Mouse (Mus musculus) MEL (cell line): ENCODE data around the gene Gm20388. TPM values are rescaled to one million over a fixed set of nuclear protein-coding genes. Genes with fewer than 3 reads are reported as not detected.

Experiments used
- DNase-seq: peaks from one replicate; pipeline ENCODE4 v3.0.0; 2011; ENCODE audit warnings: low read depth, low spot score
- H3K27ac ChIP-seq: 2 replicates; pipeline ENCODE4 v1.5.1; 2012; ENCODE audit warnings: low read depth, mild to moderate bottlenecking, control low read depth, low read length, moderate library complexity; ENCODE audit not compliant: control insufficient read depth
- H3K27me3 ChIP-seq, 2 experiments: fragments of 150-350 bp in 1 of 2; sonication (generic) in 1 of 2; 2 replicates each; pipeline ENCODE4 v1.6.1; 2012; ENCODE audit warnings: low read length in 2 of 2, mild to moderate bottlenecking in 2 of 2, improper control_type of control experiment in 1 of 2, moderate library complexity in 1 of 2; ENCODE audit not compliant: insufficient read depth in 2 of 2, control insufficient read depth in 1 of 2
- H3K36me3 ChIP-seq, 2 experiments: 2 replicates each; pipeline ENCODE4 v1.6.1; 2012 to 2014; ENCODE audit warnings: low read length in 2 of 2, improper control_type of control experiment in 1 of 2, inconsistent platforms in 1 of 2, mild to moderate bottlenecking in 1 of 2; ENCODE audit not compliant: insufficient read depth in 2 of 2, control insufficient read depth in 1 of 2
- H3K4me1 ChIP-seq, 2 experiments: fragments of 150-350 bp in 1 of 2; sonication (generic) in 1 of 2; 2 replicates each; pipeline ENCODE4 v1.6.1; 2012; ENCODE audit warnings: low read length in 2 of 2, improper control_type of control experiment in 1 of 2, mild to moderate bottlenecking in 1 of 2; ENCODE audit not compliant: insufficient read depth in 2 of 2, control insufficient read depth in 1 of 2
- H3K4me3 ChIP-seq, 2 experiments: fragments of 150-350 bp in 1 of 2; sonication (generic) in 1 of 2; 2 replicates each; pipeline ENCODE4 v1.5.1; 2012; ENCODE audit warnings: low read depth in 2 of 2, low read length in 2 of 2, mild to moderate bottlenecking in 2 of 2, moderate library complexity in 2 of 2, control low read depth in 1 of 2, improper control_type of control experiment in 1 of 2; ENCODE audit not compliant: control insufficient read depth in 1 of 2, insufficient read depth in 1 of 2
- H3K79me2 ChIP-seq: 2 replicates; pipeline ENCODE4 v1.6.1; 2012; ENCODE audit warnings: mild to moderate bottlenecking, low read length, moderate library complexity; ENCODE audit not compliant: control insufficient read depth, poor library complexity, insufficient read depth
- H3K9ac ChIP-seq: 2 replicates; pipeline ENCODE4 v1.6.1; 2012; ENCODE audit warnings: low read depth, mild to moderate bottlenecking, control low read depth, low read length, moderate library complexity; ENCODE audit not compliant: control insufficient read depth, poor library complexity, severe bottlenecking
- H3K9me3 ChIP-seq: fragments of 150-350 bp; sonication (generic); replicated peaks from 2 replicates; pipeline ENCODE4 v1.6.1; 2012; ENCODE audit warnings: mild to moderate bottlenecking, low read length, improper control_type of control experiment, moderate library complexity; ENCODE audit not compliant: insufficient read depth
- CHD2 ChIP-seq: IDR thresholded peaks from 2 replicates; pipeline ENCODE4 v1.6.1; 2011; ENCODE audit warnings: low read length, improper control_type of control experiment
- CTCF ChIP-seq, 3 experiments: IDR thresholded peaks in 2 of 3; conservative IDR thresholded peaks in 1 of 3; 2 replicates each; pipeline ENCODE4 v1.5.1; 2011 to 2012; ENCODE audit warnings: low read length in 3 of 3, low read depth in 2 of 3, mild to moderate bottlenecking in 2 of 3, improper control_type of control experiment in 1 of 3, inconsistent platforms in 1 of 3, mixed read lengths in 1 of 3, moderate library complexity in 1 of 3; ENCODE audit not compliant: control insufficient read depth in 1 of 3, insufficient read depth in 1 of 3, poor library complexity in 1 of 3, severe bottlenecking in 1 of 3
- HCFC1 ChIP-seq: IDR thresholded peaks from 2 replicates; pipeline ENCODE4 v1.6.1; 2012; ENCODE audit warnings: low read depth, mild to moderate bottlenecking, inconsistent platforms, low read length, improper control_type of control experiment, moderate library complexity
- MAFK ChIP-seq: IDR thresholded peaks from 2 replicates; pipeline ENCODE4 v1.6.1; 2011; ENCODE audit warnings: low read depth, mild to moderate bottlenecking, low read length, improper control_type of control experiment, borderline replicate concordance
- MAZ ChIP-seq: IDR thresholded peaks from 2 replicates; pipeline ENCODE4 v1.6.1; 2012; ENCODE audit warnings: low read depth, mild to moderate bottlenecking, inconsistent platforms, low read length, improper control_type of control experiment
- MEF2A ChIP-seq: IDR thresholded peaks from 2 replicates; pipeline ENCODE4 v1.6.1; 2014; ENCODE audit warnings: low read depth, mild to moderate bottlenecking, inconsistent platforms, low read length, improper control_type of control experiment; ENCODE audit not compliant: poor library complexity, insufficient replicate concordance, severe bottlenecking; ENCODE audit errors: extremely low read depth
- MXI1 ChIP-seq: IDR thresholded peaks from 2 replicates; pipeline ENCODE4 v1.6.1; 2011; ENCODE audit warnings: mild to moderate bottlenecking, low read depth, low read length, improper control_type of control experiment
- POLR2AphosphoS5 ChIP-seq: IDR thresholded peaks from 2 replicates; pipeline ENCODE4 v1.6.1; 2012; ENCODE audit warnings: low read depth, borderline replicate concordance, mild to moderate bottlenecking, inconsistent platforms, low read length, moderate library complexity, mixed read lengths
- SMC3 ChIP-seq: IDR thresholded peaks from 2 replicates; pipeline ENCODE4 v1.6.1; 2011; ENCODE audit warnings: low read depth, low read length, improper control_type of control experiment
- TCF12 ChIP-seq: IDR thresholded peaks from 2 replicates; pipeline ENCODE4 v1.6.1; 2014; ENCODE audit warnings: low read depth, mild to moderate bottlenecking, inconsistent platforms, low read length, improper control_type of control experiment, moderate library complexity
- UBTF ChIP-seq: IDR thresholded peaks from 2 replicates; pipeline ENCODE4 v1.6.1; 2012; ENCODE audit warnings: low read depth, mild to moderate bottlenecking, inconsistent platforms, low read length, improper control_type of control experiment, moderate library complexity, borderline replicate concordance; ENCODE audit not compliant: insufficient read depth
- USF1 ChIP-seq: IDR thresholded peaks from 2 replicates; pipeline ENCODE4 v1.6.1; 2014; ENCODE audit warnings: low read depth, mild to moderate bottlenecking, inconsistent platforms, low read length, improper control_type of control experiment, moderate library complexity
- USF2 ChIP-seq, 2 experiments: IDR thresholded peaks; 2 replicates each; pipeline ENCODE4 v1.6.1; 2011 to 2012; ENCODE audit warnings: improper control_type of control experiment in 2 of 2, low read length in 2 of 2, borderline replicate concordance in 1 of 2, inconsistent platforms in 1 of 2, low read depth in 1 of 2, mild to moderate bottlenecking in 1 of 2; ENCODE audit not compliant: insufficient read depth in 1 of 2
- ZKSCAN1 ChIP-seq: IDR thresholded peaks from 2 replicates; pipeline ENCODE4 v1.6.1; 2012; ENCODE audit warnings: low read depth, mild to moderate bottlenecking, inconsistent platforms, low read length, improper control_type of control experiment, moderate library complexity
- polyA plus RNA-seq, 2 experiments: library from polyadenylated mRNA; stranded (reverse) in 1 of 2; unstranded in 1 of 2; fragments of >175 nt in 1 of 2; fragments of >200 nt in 1 of 2; gene quantifications; 2 replicates each; pipeline versions ENCODE4 v1.2.1 to v1.2.4; 2012; ENCODE audit warnings: low replicate concordance in 2 of 2, low read depth in 1 of 2; ENCODE audit not compliant: insufficient read length in 2 of 2, insufficient read depth in 1 of 2, missing spikeins in 1 of 2
- total RNA-seq: library from RNA; depleted of rRNA; stranded (reverse); fragments of 300-350 nt; gene quantifications from 2 replicates; pipeline ENCODE4 v1.2.3, GENCODE M21; 2012

Gene Gm20388
- total and polyA plus RNA-seq, 3 experiments, result 11.1 to 17.8 TPM; not detected in 1

- Histone ChIP-seq H3K4me1 (no peaks in the 10 kb centered on the region), H3K9ac (no peak overlapping the region), H3K27me3 (peaks cover 5 to 13% of the 10 kb centered on the region in 2 experiments; a peak in 3 of 4 replicates), H3K9me3 (no peaks in the 10 kb centered on the region), H3K27ac (no peak overlapping the region), H3K79me2 (no peaks in the 10 kb centered on the region), H3K36me3 (no peaks in the 10 kb centered on the region), H3K4me3 (no peak overlapping the region)
- DNase-seq, result no peak
- no peak for TF ChIP-seq ZKSCAN1
These were observed 13.6 kb upstream of the Gm20388 start for GRCm38 (mm10) chr8:119897069-119897468.

- no peaks in the 10 kb centered on the region for H3K4me1 ChIP-seq
- no peaks in the 10 kb centered on the region for H3K9me3 ChIP-seq
- no peak overlapping the region for H3K4me3 ChIP-seq
- no peak overlapping the region for H3K27ac ChIP-seq
- no peak overlapping the region for H3K9ac ChIP-seq
- H3K36me3 ChIP-seq, result no peaks in the 10 kb centered on the region
- no peak for TF ChIP-seq TCF12
- TF ChIP-seq MEF2A, result no peak
- TF ChIP-seq CTCF (IDR thresholded peaks at IDR 0.05 in 2 of 3, conservative IDR thresholded peaks at IDR 0.05 in 1 of 3; ENCODE audit: control insufficient read depth in 1 of 3, insufficient read depth in 1 of 3, low read depth in 2 of 3, low read length in 3 of 3, poor library complexity in 1 of 3, severe bottlenecking in 1 of 3), result no peak
- no peak for TF ChIP-seq UBTF
- TF ChIP-seq POLR2AphosphoS5, result no peak
- TF ChIP-seq HCFC1, result no peak
- no peak for TF ChIP-seq USF2 (IDR thresholded peaks at IDR 0.05; ENCODE audit: borderline replicate concordance in 1 of 2, insufficient read depth in 1 of 2, low read depth in 1 of 2, low read length in 2 of 2)
- no peak for TF ChIP-seq MXI1
- DNase-seq, result no peak
- no peaks in the 10 kb centered on the region for H3K79me2 ChIP-seq
- H3K27me3 ChIP-seq, result peaks cover 5 to 15% of the 10 kb centered on the region in 2 experiments; a peak in 3 of 4 replicates
These were observed 12.7 kb upstream of the Gm20388 start for GRCm38 (mm10) chr8:119897933-119898332.

GRCm38 (mm10) chr8:119901349-119901748, 9.3 kb upstream of the Gm20388 start:
- no peaks in the 10 kb centered on the region for H3K9me3 ChIP-seq
- no peaks in the 10 kb centered on the region for H3K79me2 ChIP-seq
- no peaks in the 10 kb centered on the region for H3K36me3 ChIP-seq
- H3K27ac ChIP-seq, result no peak overlapping the region
- peaks cover 5 to 15% of the 10 kb centered on the region in 2 experiments for H3K27me3 ChIP-seq
- H3K4me1 ChIP-seq, result no peaks in the 10 kb centered on the region
- no peak for DNase-seq
- no peak overlapping the region for H3K4me3 ChIP-seq
- no peak for TF ChIP-seq MAZ
- no peak for TF ChIP-seq MAFK
- TF ChIP-seq USF1, result no peak
- no peak for TF ChIP-seq SMC3
- no peak for TF ChIP-seq CHD2
- no peak for TF ChIP-seq MXI1
- TF ChIP-seq, all 39 proteins: peak for 0
- H3K9ac ChIP-seq, result no peak overlapping the region
